Mouse (Mus musculus) hindbrain, embryonic 12.5 days (tissue): Measurements from ENCODE around the gene Tm9sf1. TPM values are rescaled to one million over a fixed set of nuclear protein-coding genes. Genes with fewer than 3 reads are reported as not detected.

Experiments
- ATAC-seq: fragments of 200-750 bp; cut with Nextera tagmentation; 2 replicates; pipeline ENCODE4 v1.8.0; 2017; ENCODE audit warnings: moderate TSS enrichment; ENCODE audit not compliant: low FRiP score
- H3K27ac ChIP-seq: fragments of 300-500 bp; sonication (generic); 2 replicates; pipeline ENCODE4 v1.5.1; 2016; ENCODE audit warnings: mild to moderate bottlenecking
- H3K27me3 ChIP-seq: fragments of 300-500 bp; sonication (generic); 2 replicates; pipeline ENCODE4 v1.6.1; 2016; ENCODE audit warnings: mild to moderate bottlenecking
- H3K36me3 ChIP-seq: fragments of 300-500 bp; sonication (generic); 2 replicates; pipeline ENCODE4 v1.6.1; 2016; ENCODE audit warnings: mild to moderate bottlenecking
- H3K4me1 ChIP-seq: fragments of 300-500 bp; sonication (generic); 2 replicates; pipeline ENCODE4 v1.6.1; 2016
- H3K4me2 ChIP-seq: fragments of 300-500 bp; sonication (generic); replicated peaks from 2 replicates; pipeline ENCODE4 v1.6.1; 2016; ENCODE audit warnings: mild to moderate bottlenecking
- H3K4me3 ChIP-seq: fragments of 300-500 bp; sonication (generic); 2 replicates; pipeline ENCODE4 v1.5.1; 2016; ENCODE audit warnings: mild to moderate bottlenecking
- H3K9ac ChIP-seq: fragments of 300-500 bp; sonication (generic); 2 replicates; pipeline ENCODE4 v1.6.1; 2016; ENCODE audit warnings: mild to moderate bottlenecking, moderate library complexity
- H3K9me3 ChIP-seq: fragments of 300-500 bp; sonication (generic); replicated peaks from 2 replicates; pipeline ENCODE4 v1.6.1; 2016; ENCODE audit warnings: mild to moderate bottlenecking
- WGBS: fragments of 180-500 bp; shearing (Covaris S2); methylation state at CpG from one replicate; pipeline ENCODE4 v1.1.7; 2016; 5-methylcytosine and 5-hydroxymethylcytosine counted together
- polyA plus RNA-seq: library from polyadenylated mRNA; unstranded; fragments of >200 nt; fragmentation: Nextera tagmentation; extraction: Ambion mirVana; gene quantifications from 2 replicates; pipeline ENCODE4 v1.2.1, GENCODE M21; 2016

The Tm9sf1 gene
- polyA plus RNA-seq, 1 experiment from 2014 or later = 69.4 TPM

GRCm38 (mm10) chr14:55656935-55657334 lies 13.3 kb upstream of the Tm9sf1 start:
- no peaks in the 10 kb centered on the region for H3K9me3 ChIP-seq
- ATAC-seq = no peak
- H3K4me1 ChIP-seq = peaks cover 3% of the 10 kb centered on the region
- 85% methylated on average over 3 of the region's 3 CpGs for WGBS
- no peak overlapping the region for H3K9ac ChIP-seq
- H3K27ac ChIP-seq = no peak overlapping the region
- H3K27me3 ChIP-seq = no peaks in the 10 kb centered on the region
- H3K4me2 ChIP-seq = no peak overlapping the region
- peaks cover 16% of the 10 kb centered on the region for H3K36me3 ChIP-seq
- H3K4me3 ChIP-seq = no peak overlapping the region

GRCm38 (mm10) chr14:55651528-55651927 lies 7.9 kb upstream of the Tm9sf1 start:
- no peak overlapping the region for H3K27ac ChIP-seq
- WGBS = 83% methylated on average over 7 of the region's 7 CpGs
- ATAC-seq = no peak
- peaks cover 4% of the 10 kb centered on the region for H3K36me3 ChIP-seq
- no peaks in the 10 kb centered on the region for H3K27me3 ChIP-seq
- no peak overlapping the region for H3K4me3 ChIP-seq
- no peak overlapping the region for H3K9ac ChIP-seq
- no peak overlapping the region for H3K4me2 ChIP-seq
- H3K9me3 ChIP-seq = no peaks in the 10 kb centered on the region
- no peaks in the 10 kb centered on the region for H3K4me1 ChIP-seq

- no peaks in the 10 kb centered on the region for H3K9me3 ChIP-seq
- H3K9ac ChIP-seq = no peak within 1 kb of the TSS
- H3K4me2 ChIP-seq = no peak within 1 kb of the TSS
- no peak within 1 kb of the TSS for H3K4me3 ChIP-seq
- peaks cover 9% of the 10 kb centered on the region for H3K36me3 ChIP-seq
- H3K27me3 ChIP-seq = no peaks in the 10 kb centered on the region
- no peak for ATAC-seq
- WGBS = 89% methylated on average over 2 of the region's 2 CpGs
- no peak within 1 kb of the TSS for H3K27ac ChIP-seq
- peaks cover 2% of the 10 kb centered on the region for H3K4me1 ChIP-seq
These were observed 6.3 kb upstream of the Tm9sf1 start, which contains the start of gene Tssk4 for GRCm38 (mm10) chr14:55649884-55650283. Tssk4 (plus strand) TSS chr14:55650184.

DNA sequence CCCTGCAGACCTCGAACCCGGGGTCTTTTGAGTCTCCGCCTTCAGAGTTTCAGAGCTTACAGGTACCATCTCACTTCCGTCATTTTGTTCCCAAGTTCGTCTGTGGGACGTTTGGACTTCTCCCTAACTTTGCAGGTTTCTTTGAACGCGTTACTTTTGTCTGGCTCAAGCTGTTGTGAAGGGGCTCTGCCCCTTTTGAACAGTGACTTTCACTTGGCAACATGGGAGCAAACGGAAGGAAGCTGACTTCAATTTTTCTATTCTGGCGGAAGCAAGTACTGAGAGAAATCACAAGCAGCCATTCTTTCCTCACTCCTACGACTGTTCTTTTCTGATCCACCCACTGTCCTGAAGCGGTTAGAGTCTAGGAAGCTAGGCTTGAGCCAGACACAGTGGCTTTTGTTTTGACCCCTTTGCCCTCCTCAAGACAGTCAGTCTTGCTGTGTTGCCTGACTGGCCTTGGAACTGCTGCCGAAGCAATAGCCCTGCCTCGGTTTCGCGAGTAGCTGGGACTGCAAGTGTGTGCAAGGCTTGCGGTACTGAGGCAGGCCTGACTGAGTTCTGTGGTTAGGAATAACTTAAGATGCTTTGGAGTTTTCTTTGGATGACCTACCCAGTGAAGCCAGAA lies 769 bp upstream of the Tm9sf1 start:
- Histone ChIP-seq H3K27ac (no peak overlapping the region), H3K9ac (peak overlapping the region; percentile 97), H3K4me3 (peak overlapping the region; percentile 93), H3K27me3 (no peaks in the 10 kb centered on the region), H3K4me2 (peak overlapping the region; percentile 88), H3K4me1 (peaks cover 19% of the 10 kb centered on the region), H3K36me3 (peaks cover 29% of the 10 kb centered on the region), H3K9me3 (no peaks in the 10 kb centered on the region)
- no peak for ATAC-seq
- WGBS = 28% methylated on average over 17 of the region's 17 CpGs

GRCm38 (mm10) chr14:55642679-55643059 lies 937 bp downstream of the Tm9sf1 start:
- peak overlapping the region; percentile 97 for H3K9ac ChIP-seq
- peaks cover 19% of the 10 kb centered on the region for H3K4me1 ChIP-seq
- H3K9me3 ChIP-seq = no peaks in the 10 kb centered on the region
- peak overlapping the region; percentile 93 for H3K4me3 ChIP-seq
- H3K4me2 ChIP-seq = peak overlapping the region; percentile 88
- ATAC-seq = peak; percentile 40
- WGBS = 23% methylated on average over 8 of the region's 8 CpGs
- peaks cover 46% of the 10 kb centered on the region for H3K36me3 ChIP-seq
- no peaks in the 10 kb centered on the region for H3K27me3 ChIP-seq
- peak overlapping the region; percentile 96 for H3K27ac ChIP-seq

- Histone ChIP-seq H3K9ac (no peak overlapping the region), H3K27me3 (no peaks in the 10 kb centered on the region), H3K9me3 (no peaks in the 10 kb centered on the region), H3K4me3 (no peak overlapping the region), H3K4me2 (no peak overlapping the region), H3K27ac (no peak overlapping the region), H3K36me3 (peaks cover 54% of the 10 kb centered on the region), H3K4me1 (peaks cover 20% of the 10 kb centered on the region)
- ATAC-seq = no peak
- 96% methylated on average over 13 of the region's 13 CpGs for WGBS
These were observed 2.3 kb downstream of the Tm9sf1 start for GRCm38 (mm10) chr14:55641291-55641690.

DNA sequence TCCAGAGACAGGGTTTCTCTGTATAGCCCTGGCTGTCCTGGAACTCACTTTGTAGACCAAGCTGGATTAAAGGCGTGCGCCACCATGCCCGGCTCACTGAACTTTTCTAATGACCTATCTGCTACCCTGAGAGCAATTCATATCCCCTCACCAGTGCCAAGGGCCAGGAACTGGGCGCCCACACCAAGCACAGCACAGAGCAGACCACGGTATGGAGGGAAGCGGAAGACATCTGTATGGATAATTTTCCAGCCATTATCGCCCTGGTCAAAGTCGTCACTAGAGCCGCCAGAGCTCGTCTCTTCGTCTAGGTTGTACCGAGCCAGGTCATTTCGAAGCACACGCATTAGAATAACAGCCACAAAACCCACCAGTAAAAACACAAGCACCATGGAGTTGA lies 2.8 kb downstream of the Tm9sf1 start:
- no peak overlapping the region for H3K9ac ChIP-seq
- peaks cover 24% of the 10 kb centered on the region for H3K4me1 ChIP-seq
- no peak overlapping the region for H3K27ac ChIP-seq
- 97% methylated on average over 14 of the region's 14 CpGs for WGBS
- H3K4me3 ChIP-seq = no peak overlapping the region
- no peak overlapping the region for H3K4me2 ChIP-seq
- H3K36me3 ChIP-seq = peaks cover 53% of the 10 kb centered on the region
- no peaks in the 10 kb centered on the region for H3K9me3 ChIP-seq
- ATAC-seq = no peak
- no peaks in the 10 kb centered on the region for H3K27me3 ChIP-seq

- Histone ChIP-seq H3K27ac (no peak within 1 kb of the TSS), H3K4me3 (no peak within 1 kb of the TSS), H3K4me1 (peaks cover 24% of the 10 kb centered on the region), H3K9me3 (no peaks in the 10 kb centered on the region), H3K36me3 (peaks cover 66% of the 10 kb centered on the region), H3K9ac (no peak within 1 kb of the TSS), H3K27me3 (no peaks in the 10 kb centered on the region), H3K4me2 (no peak within 1 kb of the TSS)
- WGBS = 96% methylated on average over 9 of the region's 9 CpGs
- no peak for ATAC-seq
These were observed 5.8 kb downstream of the Tm9sf1 start, which contains the start of gene Gm49378 for GRCm38 (mm10) chr14:55637795-55638194. Gm49378 (minus strand) TSS chr14:55637895.

- Histone ChIP-seq H3K4me2 (peak within 1 kb of the TSS; percentile 95), H3K36me3 (peaks cover 80% of the 10 kb centered on the region), H3K9ac (peak within 1 kb of the TSS; percentile 78), H3K9me3 (no peaks in the 10 kb centered on the region), H3K27ac (peak within 1 kb of the TSS; percentile 67), H3K27me3 (no peaks in the 10 kb centered on the region), H3K4me3 (peak within 1 kb of the TSS; percentile 60), H3K4me1 (peaks cover 18% of the 10 kb centered on the region)
- 2% methylated on average over 33 of the region's 33 CpGs for WGBS
- ATAC-seq = peak; percentile 87
These were observed 8.0 kb downstream of the Tm9sf1 start, which contains the start of gene Ipo4 for GRCm38 (mm10) chr14:55635523-55636007. Ipo4 (minus strand) TSS chr14:55635957.

DNA sequence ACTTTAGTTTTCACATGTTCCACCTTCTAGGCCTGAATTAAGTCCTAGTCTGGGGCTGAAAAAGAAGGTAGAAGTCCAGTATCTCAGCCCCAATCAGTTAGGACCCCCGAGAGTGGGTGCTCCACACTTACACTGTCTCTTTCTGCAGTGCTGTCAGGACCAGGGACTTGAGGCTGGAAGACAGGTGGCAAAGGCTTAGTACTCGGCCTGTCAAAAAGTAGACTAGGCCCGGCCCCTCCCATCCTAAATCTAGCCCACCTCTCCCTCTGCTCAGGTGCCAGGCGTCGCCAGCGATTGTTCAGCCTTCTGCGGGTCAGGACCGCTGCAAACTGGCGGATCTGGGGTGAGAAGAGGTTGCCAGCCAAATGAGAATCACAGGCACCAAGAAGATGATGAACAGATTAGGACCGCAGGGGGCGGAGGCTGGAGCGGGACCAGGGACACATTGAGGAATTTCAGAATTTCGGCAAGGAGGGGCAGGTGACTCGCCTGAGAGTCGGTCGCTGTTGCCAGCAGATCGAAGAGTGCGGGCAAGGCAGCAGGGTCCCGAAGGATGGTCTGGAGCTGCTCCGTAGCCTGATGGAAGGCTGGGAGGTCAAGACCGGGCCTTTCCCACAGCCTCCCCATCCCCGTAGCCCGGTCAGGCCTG lies 8.6 kb downstream of the Tm9sf1 start:
- Histone ChIP-seq H3K4me1 (peaks cover 18% of the 10 kb centered on the region), H3K9ac (peak overlapping the region; percentile 78), H3K4me3 (peak overlapping the region; percentile 60), H3K9me3 (no peaks in the 10 kb centered on the region), H3K4me2 (peak overlapping the region; percentile 95), H3K36me3 (peaks cover 80% of the 10 kb centered on the region), H3K27me3 (no peaks in the 10 kb centered on the region), H3K27ac (peak overlapping the region; percentile 67)
- WGBS = 4% methylated on average over 23 of the region's 23 CpGs
- ATAC-seq = peak; percentile 55

DNA sequence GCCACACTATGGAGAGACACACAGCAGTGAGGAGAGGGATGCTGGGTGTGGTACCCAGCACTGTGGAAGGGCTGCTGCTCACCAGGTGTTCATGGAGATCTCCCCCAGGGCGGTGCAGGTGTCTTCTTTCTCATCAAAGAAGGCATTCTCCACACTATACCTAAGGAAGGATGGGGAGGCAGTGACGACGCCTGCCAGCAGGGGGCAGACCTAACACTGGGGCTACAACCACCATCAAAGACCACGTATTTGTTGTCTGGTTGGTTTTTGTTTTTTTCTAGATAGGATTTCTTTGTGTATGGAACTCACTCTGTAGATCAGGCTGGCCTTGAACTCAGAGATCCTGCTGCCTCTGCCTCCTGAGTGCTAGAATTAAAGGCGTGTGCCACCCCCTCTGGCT lies 14.3 kb downstream of the Tm9sf1 start:
- H3K27ac ChIP-seq = no peak overlapping the region
- peaks cover 4% of the 10 kb centered on the region; the same call in 1 of the 2 replicates for H3K4me1 ChIP-seq
- H3K9me3 ChIP-seq = no peaks in the 10 kb centered on the region
- no peak overlapping the region for H3K4me2 ChIP-seq
- no peaks in the 10 kb centered on the region for H3K27me3 ChIP-seq
- no peak overlapping the region for H3K4me3 ChIP-seq
- 54% methylated on average over 5 of the region's 5 CpGs for WGBS
- H3K9ac ChIP-seq = no peak overlapping the region
- H3K36me3 ChIP-seq = peaks cover 98% of the 10 kb centered on the region
- ATAC-seq = no peak

GRCm38 (mm10) chr14:55628077-55628827 lies 15.4 kb downstream of the Tm9sf1 start:
- H3K36me3 ChIP-seq = peaks cover 94% of the 10 kb centered on the region
- no peaks in the 10 kb centered on the region for H3K27me3 ChIP-seq
- no peaks in the 10 kb centered on the region for H3K9me3 ChIP-seq
- H3K4me3 ChIP-seq = no peak overlapping the region
- ATAC-seq = no peak
- H3K27ac ChIP-seq = no peak overlapping the region
- no peak overlapping the region for H3K9ac ChIP-seq
- no peaks in the 10 kb centered on the region for H3K4me1 ChIP-seq
- WGBS = 92% methylated on average over 27 of the region's 27 CpGs
- H3K4me2 ChIP-seq = no peak overlapping the region
